28 mouse cellular contexts compared by ENCODE assay signal in genomic region chr13:45382208-45382607, GRCm38 (mm10). TPM values are rescaled to one million over a fixed set of nuclear protein-coding genes. Genes with fewer than 3 reads are reported as not detected.
DNase-seq lines count a peak whose midpoint lies in the region; ATAC-seq and TF ChIP-seq lines count a peak whose summit lies in the region.
"Had no signal": no experiment of that assay in that cellular context is flagged by ENCODE, and none has a peak within 500 bp of the region (broad histone marks: within the 10 kb centered on the region; RNA-seq: fewer than 3 reads in every experiment).

No protein-coding gene starts in this region.

- TF ChIP-seq CTCF in gastrocnemius, adult 2 months (IDR thresholded peaks at IDR 0.05) = no peak
- TF ChIP-seq CTCF in heart, postnatal 0 days (IDR thresholded peaks at IDR 0.05; ENCODE audit: low read depth) = no peak
- no peak for TF ChIP-seq CTCF in MEL (IDR thresholded peaks at IDR 0.05 in 2 of 3, conservative IDR thresholded peaks at IDR 0.05 in 1 of 3; ENCODE audit: control insufficient read depth in 1 of 3, insufficient read depth in 1 of 3, low read depth in 2 of 3, low read length in 3 of 3, poor library complexity in 1 of 3, severe bottlenecking in 1 of 3)

- no peak for ATAC-seq in heart, embryonic 15.5 days (replicated peaks; ENCODE audit: insufficient number of reproducible peaks, insufficient read depth, low FRiP score, low read depth)
- ATAC-seq in heart, postnatal 0 days (ENCODE audit: insufficient read depth, low read depth) = no peak
- ATAC-seq: CD4-positive, CD25-positive, alpha-beta regulatory T cell, adult 4 months; forebrain, embryonic 14.5 days had no signal

- intact Hi-C loops in gastrocnemius, adult 2 months (cut with DNase I) = no loop called here
- intact Hi-C loops in heart, postnatal 10 days (cut with DNase I) = no loop called here

- TF ChIP-seq RAD21 in MEL (IDR thresholded peaks at IDR 0.05; ENCODE audit: low read depth, low read length) = no peak

- peak overlapping the region; percentile 56 for H3K27ac ChIP-seq in gastrocnemius, adult 2 months
- no peak overlapping the region for H3K27ac ChIP-seq in heart, embryonic 15.5 days
- H3K27ac ChIP-seq in heart, postnatal 0 days (ENCODE audit: low read depth) = no peak overlapping the region
- no peak overlapping the region for H3K27ac ChIP-seq in MEL (ENCODE audit: control insufficient read depth, low read depth, low read length)
- H3K27ac ChIP-seq: embryonic facial prominence, embryonic 13.5 days; embryonic facial prominence, embryonic 15.5 days; forebrain, embryonic 10.5 days; forebrain, embryonic 12.5 days had no signal

- H3K27me3 ChIP-seq in heart, embryonic 15.5 days = no peaks in the 10 kb centered on the region
- no peaks in the 10 kb centered on the region for H3K27me3 ChIP-seq in heart, postnatal 0 days (ENCODE audit: control insufficient read depth, insufficient read depth, low read length)
- peaks cover 0 to 3% of the 10 kb centered on the region in 2 experiments; a peak in 1 of 4 replicates for H3K27me3 ChIP-seq in MEL (ENCODE audit: control insufficient read depth in 1 of 2, insufficient read depth in 2 of 2, low read length in 2 of 2)
- H3K27me3 ChIP-seq: CH12.LX; embryonic facial prominence, embryonic 13.5 days; embryonic facial prominence, embryonic 15.5 days; forebrain, embryonic 12.5 days had no signal

- H3K9ac ChIP-seq in heart, embryonic 15.5 days = no peak overlapping the region
- H3K9ac ChIP-seq in heart, postnatal 0 days (replicated peaks; ENCODE audit: low read depth, low read length) = no peak overlapping the region
- no peak overlapping the region for H3K9ac ChIP-seq in MEL (ENCODE audit: control insufficient read depth, low read depth, low read length, poor library complexity, severe bottlenecking)
- H3K9ac ChIP-seq: embryonic facial prominence, embryonic 13.5 days; embryonic facial prominence, embryonic 15.5 days; forebrain, embryonic 12.5 days had no signal

- 0 out of 2 replicates have a peak overlapping the region, but pooled peaks have one; percentile 11 for H3K4me2 ChIP-seq in heart, embryonic 15.5 days
- peak overlapping the region; percentile 30; the same call in 1 of the 2 replicates for H3K4me2 ChIP-seq in heart, postnatal 0 days (ENCODE audit: low read depth, low read length)
- H3K4me2 ChIP-seq: embryonic facial prominence, embryonic 13.5 days; embryonic facial prominence, embryonic 15.5 days; forebrain, embryonic 12.5 days had no signal

- TF ChIP-seq POLR2A in MEL (IDR thresholded peaks at IDR 0.05; ENCODE audit: control insufficient read depth in 1 of 2, insufficient read depth in 1 of 2, low read depth in 1 of 2, low read length in 2 of 2, poor library complexity in 1 of 2) = no peak

- H3K4me3 ChIP-seq in gastrocnemius, adult 2 months = no peak overlapping the region
- H3K4me3 ChIP-seq in heart, embryonic 15.5 days = no peak overlapping the region
- H3K4me3 ChIP-seq in heart, postnatal 0 days (ENCODE audit: low read depth, low read length) = no peak overlapping the region
- H3K4me3 ChIP-seq in MEL (ENCODE audit: control insufficient read depth in 1 of 2, insufficient read depth in 1 of 2, low read depth in 2 of 2, low read length in 2 of 2) = peak overlapping the region in 1 of 2 experiments; percentile 51; a peak in 3 of 4 replicates
- H3K4me3 ChIP-seq: embryonic facial prominence, embryonic 13.5 days; embryonic facial prominence, embryonic 15.5 days; erythroblast, embryonic 14.5 days; forebrain, embryonic 10.5 days; forebrain, embryonic 12.5 days had no signal

- no peaks in the 10 kb centered on the region for H3K79me2 ChIP-seq in MEL (ENCODE audit: control insufficient read depth, insufficient read depth, low read length, poor library complexity)

- no peaks in the 10 kb centered on the region for H3K36me3 ChIP-seq in heart, embryonic 15.5 days
- no peaks in the 10 kb centered on the region for H3K36me3 ChIP-seq in heart, postnatal 0 days (replicated peaks; ENCODE audit: control insufficient read depth, insufficient read depth, low read length)
- peaks cover 0 to 3% of the 10 kb centered on the region in 2 experiments; a peak in 2 of 4 replicates for H3K36me3 ChIP-seq in MEL (ENCODE audit: control insufficient read depth in 1 of 2, insufficient read depth in 2 of 2, low read length in 2 of 2)
- H3K36me3 ChIP-seq: embryonic facial prominence, embryonic 13.5 days; embryonic facial prominence, embryonic 15.5 days; forebrain, embryonic 10.5 days; forebrain, embryonic 12.5 days; G1E had no signal

- peaks cover 4% of the 10 kb centered on the region; the same call in 1 of the 2 replicates for H3K4me1 ChIP-seq in heart, embryonic 15.5 days (replicated peaks)
- H3K4me1 ChIP-seq in heart, postnatal 0 days (ENCODE audit: control insufficient read depth, insufficient read depth) = peaks cover 7% of the 10 kb centered on the region; the same call in 1 of the 2 replicates
- no peaks in the 10 kb centered on the region for H3K4me1 ChIP-seq in MEL (ENCODE audit: control insufficient read depth in 1 of 2, insufficient read depth in 2 of 2, low read length in 2 of 2)
- H3K4me1 ChIP-seq: embryonic facial prominence, embryonic 13.5 days; embryonic facial prominence, embryonic 15.5 days; forebrain, embryonic 12.5 days had no signal

- TF ChIP-seq EP300 in heart, postnatal 0 days (IDR thresholded peaks at IDR 0.05; ENCODE audit: low read depth) = no peak
- no peak; a peak in 1 of 4 replicates for TF ChIP-seq EP300 in MEL (IDR thresholded peaks at IDR 0.05; ENCODE audit: low read depth in 1 of 2, low read length in 2 of 2)

- 30% methylated on average over 7 of the region's 7 CpGs for WGBS in heart, embryonic 15.5 days
- WGBS in heart, postnatal 0 days = 21% methylated on average over 7 of the region's 7 CpGs

- no peaks in the 10 kb centered on the region for H3K9me3 ChIP-seq in heart, embryonic 15.5 days (replicated peaks)
- no peaks in the 10 kb centered on the region for H3K9me3 ChIP-seq in heart, postnatal 0 days (replicated peaks; ENCODE audit: control insufficient read depth, low read length)
- no peaks in the 10 kb centered on the region for H3K9me3 ChIP-seq in MEL (replicated peaks; ENCODE audit: insufficient read depth, low read length)
- H3K9me3 ChIP-seq: embryonic facial prominence, embryonic 13.5 days; embryonic facial prominence, embryonic 15.5 days; forebrain, embryonic 10.5 days; forebrain, embryonic 12.5 days; G1E had no signal

- DNase-seq in gastrocnemius, adult 2 months = no peak
- DNase-seq in gastrocnemius, adult 18-20 months (ENCODE audit: low spot score) = no peak
- no peak for DNase-seq in heart, postnatal 10 days
- DNase-seq in heart, postnatal 0 days (ENCODE audit: low spot score) = no peak
- DNase-seq in heart, adult 11 months = no peak
- no peak for DNase-seq in MEL (ENCODE audit: low read depth, low spot score)
- DNase-seq in kidney, adult 18-20 months = no peak
- DNase-seq: adrenal gland, adult 2 months; adrenal gland, postnatal 10 days; adrenal gland, postnatal 25 days; B cell, adult 2 months; cerebellum, adult 11 months; cerebellum, adult 18-20 months; cerebellum, adult 8-10 months; cerebellum, adult 9-11 months; cerebellum, postnatal 14 days; cerebellum, postnatal 36 days; embryo, embryonic 11 days had no signal

TF ChIP-seq in MEL, 35 proteins besides CTCF, POLR2A, EP300 and RAD21:
- TF ChIP-seq ZNF384 (IDR thresholded peaks at IDR 0.05; ENCODE audit: low read depth, low read length) = no peak
- TF ChIP-seq JUND (IDR thresholded peaks at IDR 0.05; ENCODE audit: low read depth, low read length) = no peak
- no peak for TF ChIP-seq GABPA (IDR thresholded peaks at IDR 0.05; ENCODE audit: low read depth, low read length)
- TF ChIP-seq CHD1 (IDR thresholded peaks at IDR 0.05; ENCODE audit: low read depth, low read length) = no peak
- no peak for TF ChIP-seq UBTF (IDR thresholded peaks at IDR 0.05; ENCODE audit: borderline replicate concordance, insufficient read depth, low read depth, low read length)
- TF ChIP-seq MEF2A (IDR thresholded peaks at IDR 0.05; ENCODE audit: extremely low read depth, insufficient replicate concordance, low read depth, low read length, poor library complexity, severe bottlenecking) = peak; percentile 70; the same call in 1 of the 2 replicates
- TF ChIP-seq ETS1 (IDR thresholded peaks at IDR 0.05; ENCODE audit: low read depth, low read length) = peak; percentile 21; the same call in 1 of the 2 replicates
- TF ChIP-seq BHLHE40 (IDR thresholded peaks at IDR 0.05; ENCODE audit: borderline replicate concordance, low read depth, low read length) = peak; percentile 67
- no peak for TF ChIP-seq ZC3H11A (IDR thresholded peaks at IDR 0.05; ENCODE audit: low read depth, low read length)
TF ChIP-seq in MEL: peak in this region for 3.

RNA-seq across cellular contexts. Expression of gene Mylip, which starts 7.3 kb away (rescaled TPM):
- 10 to 100 TPM in 1 of 2 experiments, 1 to 10 TPM in 1; 8.3 to 18.5 TPM for total RNA-seq in gastrocnemius, adult 2 months (2021)
- 10 to 100 TPM; 11.3 to 12.2 TPM for total RNA-seq in gastrocnemius, adult 18-20 months (2021)
- polyA plus RNA-seq in heart, embryonic 15.5 days (2015; fragmentation: Nextera tagmentation; extraction: Ambion mirVana) = 8.9 and 11.4 TPM in 2 replicates
- 10 to 100 TPM; 13.6 to 15.9 TPM for total RNA-seq in heart, postnatal 10 days (2021)
- total RNA-seq in heart, postnatal 0 days (2014; rRNA removed; ENCODE audit: low replicate concordance) = 20.7 and 30.1 TPM in 2 replicates
- polyA plus RNA-seq in heart, postnatal 0 days (2015; fragmentation: Nextera tagmentation; extraction: Ambion mirVana) = 7.1 and 7.8 TPM in 2 replicates
- total RNA-seq in MEL (2012; rRNA removed) = 1.4 and 1.8 TPM in 2 replicates
- 1 to 10 TPM in 1 of 2 experiments, not detected in 1; 7.6 TPM for polyA plus RNA-seq in MEL (2012; ENCODE audit: insufficient read depth in 1 of 2, insufficient read length in 2 of 2, low read depth in 1 of 2, low replicate concordance in 2 of 2, missing spikeins in 1 of 2)
